In the genomic region with DNA sequence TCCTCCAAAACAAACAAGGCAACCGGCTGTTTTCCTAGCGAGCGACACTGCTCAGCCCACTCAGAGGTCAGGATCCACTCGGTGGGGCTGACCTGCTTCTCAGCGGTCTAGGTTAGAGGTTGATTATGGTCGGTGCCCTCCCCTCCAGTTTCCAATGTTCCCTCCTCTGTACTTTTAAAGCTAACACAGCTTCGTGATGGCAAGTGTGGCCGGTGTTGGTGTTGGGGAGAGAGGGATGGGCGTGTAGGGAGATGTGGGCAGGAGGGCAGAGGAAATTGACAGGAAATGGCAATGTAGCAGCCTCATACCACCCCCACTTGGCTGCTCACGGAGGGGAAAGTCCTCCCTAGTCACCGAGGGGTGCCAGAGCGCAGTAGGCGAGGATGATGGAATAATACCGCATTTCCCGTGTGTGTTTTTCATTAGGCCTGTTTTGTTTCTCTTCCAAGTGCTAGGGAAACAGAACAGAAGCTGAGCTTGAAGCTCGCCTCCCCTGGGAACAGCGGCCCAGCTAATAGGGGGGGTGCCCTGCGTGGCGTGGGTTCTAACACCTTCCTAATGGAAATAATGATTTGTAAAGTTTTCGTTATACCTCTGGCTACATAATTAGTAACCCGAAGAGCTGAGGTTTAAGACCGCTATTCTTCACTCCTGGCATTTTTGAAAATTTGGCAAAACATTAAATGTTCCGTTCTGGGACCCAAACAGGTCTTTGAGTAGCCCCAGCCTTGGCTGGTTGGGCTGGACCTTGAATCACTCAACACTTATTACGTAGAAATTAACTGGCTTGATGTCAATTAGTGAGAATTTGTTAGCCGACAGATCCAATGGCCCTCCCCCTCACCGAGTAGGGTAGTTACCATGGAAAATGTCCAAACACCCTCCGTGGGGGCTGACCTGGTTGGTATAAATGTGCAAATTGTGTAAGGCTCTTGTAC, we compare ENCODE assay signal across 8 mouse cellular contexts.
DNase-seq lines count a peak whose midpoint lies in the region; ATAC-seq and TF ChIP-seq lines count a peak whose summit lies in the region.

No protein-coding gene starts in this region.

- H3K27ac ChIP-seq in intestine, embryonic 14.5 days (ENCODE audit: low read depth): no peak overlapping the region
- no peak overlapping the region for H3K27ac ChIP-seq in intestine, embryonic 15.5 days
- no peak overlapping the region for H3K27ac ChIP-seq in forebrain, embryonic 16.5 days (ENCODE audit: low read length)
- peak overlapping the region; percentile 73 for H3K27ac ChIP-seq in limb, embryonic 14.5 days (replicated peaks; ENCODE audit: low read depth, low read length)
- H3K27ac ChIP-seq in midbrain, embryonic 13.5 days: no peak overlapping the region

- ATAC-seq in intestine, embryonic 14.5 days (replicated peaks; ENCODE audit: low FRiP score, low TSS enrichment, low read depth): no peak
- no peak for ATAC-seq in intestine, embryonic 15.5 days
- ATAC-seq in forebrain, embryonic 16.5 days: peak; percentile 49; the same call in 1 of the 2 replicates
- ATAC-seq in limb, embryonic 14.5 days (ENCODE audit: low FRiP score, low read depth): peak; percentile 76
- no peak for ATAC-seq in midbrain, embryonic 13.5 days

- 77% methylated on average over 27 of the region's 27 CpGs for WGBS in intestine, embryonic 14.5 days
- 79% methylated on average over 27 of the region's 27 CpGs for WGBS in intestine, embryonic 15.5 days
- WGBS in forebrain, embryonic 16.5 days: 44% methylated on average over 27 of the region's 27 CpGs
- WGBS in limb, embryonic 14.5 days: 18% methylated on average over 27 of the region's 27 CpGs
- 81% methylated on average over 27 of the region's 27 CpGs for WGBS in midbrain, embryonic 13.5 days

- peak; percentile 32 for DNase-seq in intestine, embryonic 14.5 days (ENCODE audit: low spot score)
- DNase-seq in kidney, adult 8-10 months: peak; percentile 9 to 13
- peak; percentile 75 for DNase-seq in limb, embryonic 14.5 days (ENCODE audit: low spot score)
- DNase-seq in cerebellum, adult 11 months: no peak
- DNase-seq in left cerebral cortex, postnatal 36 days (ENCODE audit: low spot score in 2 of 2): no peak

- H3K27me3 ChIP-seq in intestine, embryonic 14.5 days (replicated peaks; ENCODE audit: control insufficient read depth, insufficient read depth, low read length): no peaks in the 10 kb centered on the region
- H3K27me3 ChIP-seq in intestine, embryonic 15.5 days (replicated peaks): no peaks in the 10 kb centered on the region
- no peaks in the 10 kb centered on the region for H3K27me3 ChIP-seq in forebrain, embryonic 16.5 days (replicated peaks; ENCODE audit: control insufficient read depth, insufficient read depth, low read length)
- H3K27me3 ChIP-seq in limb, embryonic 14.5 days (ENCODE audit: control insufficient read depth, insufficient read depth, low read length): no peaks in the 10 kb centered on the region
- no peaks in the 10 kb centered on the region for H3K27me3 ChIP-seq in midbrain, embryonic 13.5 days

- no peak overlapping the region for H3K4me3 ChIP-seq in intestine, embryonic 14.5 days (ENCODE audit: low read depth, low read length)
- no peak overlapping the region for H3K4me3 ChIP-seq in intestine, embryonic 15.5 days (replicated peaks)
- no peak overlapping the region for H3K4me3 ChIP-seq in forebrain, embryonic 16.5 days (replicated peaks; ENCODE audit: low read length)
- H3K4me3 ChIP-seq in limb, embryonic 14.5 days (replicated peaks; ENCODE audit: low read length): peak overlapping the region; percentile 18
- no peak overlapping the region for H3K4me3 ChIP-seq in midbrain, embryonic 13.5 days (replicated peaks)

- intact Hi-C loops in left cerebral cortex, postnatal 36 days (cut with DNase I): no loop called here

- H3K9me3 ChIP-seq in intestine, embryonic 14.5 days (ENCODE audit: control insufficient read depth, low read length): no peaks in the 10 kb centered on the region
- H3K9me3 ChIP-seq in intestine, embryonic 15.5 days: no peaks in the 10 kb centered on the region
- H3K9me3 ChIP-seq in forebrain, embryonic 16.5 days (ENCODE audit: control insufficient read depth, low read length): no peaks in the 10 kb centered on the region
- no peaks in the 10 kb centered on the region for H3K9me3 ChIP-seq in limb, embryonic 14.5 days (ENCODE audit: control insufficient read depth, low read length)
- H3K9me3 ChIP-seq in midbrain, embryonic 13.5 days: no peaks in the 10 kb centered on the region

- H3K36me3 ChIP-seq in intestine, embryonic 14.5 days (ENCODE audit: control insufficient read depth, insufficient read depth, low read length): no peaks in the 10 kb centered on the region
- H3K36me3 ChIP-seq in intestine, embryonic 15.5 days: no peaks in the 10 kb centered on the region
- H3K36me3 ChIP-seq in forebrain, embryonic 16.5 days (ENCODE audit: control insufficient read depth, insufficient read depth): no peaks in the 10 kb centered on the region
- no peaks in the 10 kb centered on the region for H3K36me3 ChIP-seq in limb, embryonic 14.5 days (ENCODE audit: control insufficient read depth, insufficient read depth, low read length)
- H3K36me3 ChIP-seq in midbrain, embryonic 13.5 days: no peaks in the 10 kb centered on the region

- H3K4me1 ChIP-seq in intestine, embryonic 14.5 days (replicated peaks; ENCODE audit: control insufficient read depth, insufficient read depth, low read length): no peaks in the 10 kb centered on the region
- no peaks in the 10 kb centered on the region for H3K4me1 ChIP-seq in intestine, embryonic 15.5 days (replicated peaks)
- H3K4me1 ChIP-seq in forebrain, embryonic 16.5 days (replicated peaks; ENCODE audit: control insufficient read depth, insufficient read depth, low read length): peaks cover 11% of the 10 kb centered on the region
- peaks cover 17% of the 10 kb centered on the region for H3K4me1 ChIP-seq in limb, embryonic 14.5 days (ENCODE audit: control insufficient read depth, insufficient read depth, low read length)
- H3K4me1 ChIP-seq in midbrain, embryonic 13.5 days (replicated peaks): 0 out of 2 replicates have a peak, but pooled peaks cover 7% of the 10 kb centered on the region

- no peak for TF ChIP-seq POLR2A in limb, embryonic 14.5 days (IDR thresholded peaks at IDR 0.05; ENCODE audit: borderline replicate concordance, extremely low read depth, insufficient read depth, insufficient read length)

- H3K4me2 ChIP-seq in intestine, embryonic 14.5 days (ENCODE audit: low read length): no peak overlapping the region
- no peak overlapping the region for H3K4me2 ChIP-seq in intestine, embryonic 15.5 days (replicated peaks)
- H3K4me2 ChIP-seq in forebrain, embryonic 16.5 days (ENCODE audit: low read length): peak overlapping the region; percentile 28
- peak overlapping the region; percentile 46 for H3K4me2 ChIP-seq in limb, embryonic 14.5 days (replicated peaks; ENCODE audit: low read depth, low read length, severe bottlenecking)
- no peak overlapping the region for H3K4me2 ChIP-seq in midbrain, embryonic 13.5 days (replicated peaks)

- no peak overlapping the region for H3K9ac ChIP-seq in intestine, embryonic 14.5 days (ENCODE audit: low read length)
- H3K9ac ChIP-seq in intestine, embryonic 15.5 days: no peak overlapping the region
- no peak overlapping the region for H3K9ac ChIP-seq in forebrain, embryonic 16.5 days (replicated peaks; ENCODE audit: low read depth, low read length)
- no peak overlapping the region for H3K9ac ChIP-seq in limb, embryonic 14.5 days (ENCODE audit: low read depth, low read length, severe bottlenecking)
- H3K9ac ChIP-seq in midbrain, embryonic 13.5 days (replicated peaks): no peak overlapping the region

Comparison
In these comparisons a context has a peak if more than half of its experiments do, and no peak if none do; other contexts are left out.
1. ATAC-seq: peak in forebrain, embryonic 16.5 days (single experiment) and limb, embryonic 14.5 days (single experiment); none in intestine, embryonic 14.5 days (single experiment), intestine, embryonic 15.5 days (single experiment) and midbrain, embryonic 13.5 days (single experiment).
2. DNase-seq: peak in intestine, embryonic 14.5 days (single experiment), kidney, adult 8-10 months (2 of 2) and limb, embryonic 14.5 days (single experiment); none in cerebellum, adult 11 months (single experiment) and left cerebral cortex, postnatal 36 days (0 of 2).
3. H3K4me2 ChIP-seq: peak in forebrain, embryonic 16.5 days (single experiment) and limb, embryonic 14.5 days (single experiment); none in intestine, embryonic 14.5 days (single experiment), intestine, embryonic 15.5 days (single experiment) and midbrain, embryonic 13.5 days (single experiment).